Mouse (Mus musculus): ENCODE measurements around the gene Proser3. TPM values are rescaled to one million over a fixed set of nuclear protein-coding genes. Genes with fewer than 3 reads are reported as not detected.

Proser3 gene
- total RNA-seq, 2 experiments from 2014 or later, result 10.1 to 10.4 TPM

DNA sequence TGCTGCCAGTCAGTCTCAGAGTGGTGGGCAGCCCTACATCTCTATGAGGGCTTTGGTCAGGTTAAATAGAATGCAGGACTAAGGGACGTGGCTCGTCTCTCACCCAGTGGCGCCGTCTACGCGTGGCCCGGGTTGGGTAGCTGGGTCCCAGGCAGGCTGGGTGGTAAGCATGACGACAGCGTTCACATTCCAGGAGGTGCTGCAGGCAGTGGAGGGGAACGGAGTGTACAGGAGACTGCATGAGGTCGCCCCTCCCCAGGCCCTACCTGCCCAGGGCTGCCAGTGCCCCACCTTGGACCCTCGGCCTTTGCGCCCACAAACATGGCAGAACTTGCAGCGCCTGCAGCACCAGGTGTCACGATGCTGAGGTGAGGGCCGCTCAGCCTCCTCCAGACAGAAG, 29.4 kb upstream of the Proser3 start:
- no peak for DNase-seq (ENCODE audit: low spot score in 2 of 2)

DNA sequence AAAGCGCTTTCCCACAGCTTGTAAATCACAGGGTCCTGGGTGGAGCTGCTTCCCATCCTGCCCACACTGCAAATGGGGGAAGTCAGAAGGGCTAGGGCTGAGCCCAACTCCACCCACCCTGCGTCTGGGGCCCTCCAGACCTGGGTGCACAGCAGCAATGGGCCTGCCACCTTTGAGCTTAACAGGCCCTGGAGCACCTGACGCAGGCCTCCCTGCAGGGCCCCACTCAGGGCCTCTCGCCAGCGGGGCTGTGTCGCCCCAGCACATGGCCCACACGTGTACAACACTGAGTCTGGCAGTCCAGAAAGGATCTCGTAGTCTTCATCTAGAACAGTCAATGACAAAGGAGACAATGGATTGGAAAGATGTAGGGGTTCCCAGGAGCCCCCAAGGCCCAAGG, 27.9 kb upstream of the Proser3 start:
- no peak for DNase-seq (ENCODE audit: low spot score in 2 of 2)

- DNase-seq (ENCODE audit: low spot score in 2 of 2), result peak in 1 of 2 experiments; percentile 53
Measured at GRCm38 (mm10) chr7:30572969-30573368, 20.9 kb upstream of the Proser3 start.

- no peak for DNase-seq (ENCODE audit: low spot score in 2 of 2)
Measured at GRCm38 (mm10) chr7:30572389-30572788, 20.3 kb upstream of the Proser3 start.

- no peak for DNase-seq (ENCODE audit: low spot score in 2 of 2)
Measured at GRCm38 (mm10) chr7:30567555-30567954, 15.5 kb upstream of the Proser3 start.

DNA sequence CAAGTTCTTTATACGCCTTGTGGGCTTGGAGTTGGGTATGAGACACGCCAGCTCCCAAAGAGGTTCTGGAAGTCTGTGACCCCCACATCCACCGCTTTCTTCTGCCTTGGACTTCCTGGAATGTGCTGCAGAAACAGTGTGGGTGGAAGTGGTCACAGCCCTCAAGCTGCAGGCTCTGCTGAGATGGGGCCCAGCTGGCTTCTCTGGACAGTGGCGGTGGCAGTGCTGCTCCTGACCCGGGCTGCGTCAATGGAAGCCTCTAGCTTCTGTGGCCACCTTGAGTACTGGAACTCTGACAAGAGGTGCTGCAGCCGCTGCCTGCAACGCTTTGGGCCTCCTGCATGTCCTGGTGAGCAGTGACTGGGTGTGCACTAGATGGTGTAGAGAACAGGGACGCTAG, 13.9 kb upstream of the Proser3 start:
- no peak for DNase-seq (ENCODE audit: low spot score in 2 of 2)

DNA sequence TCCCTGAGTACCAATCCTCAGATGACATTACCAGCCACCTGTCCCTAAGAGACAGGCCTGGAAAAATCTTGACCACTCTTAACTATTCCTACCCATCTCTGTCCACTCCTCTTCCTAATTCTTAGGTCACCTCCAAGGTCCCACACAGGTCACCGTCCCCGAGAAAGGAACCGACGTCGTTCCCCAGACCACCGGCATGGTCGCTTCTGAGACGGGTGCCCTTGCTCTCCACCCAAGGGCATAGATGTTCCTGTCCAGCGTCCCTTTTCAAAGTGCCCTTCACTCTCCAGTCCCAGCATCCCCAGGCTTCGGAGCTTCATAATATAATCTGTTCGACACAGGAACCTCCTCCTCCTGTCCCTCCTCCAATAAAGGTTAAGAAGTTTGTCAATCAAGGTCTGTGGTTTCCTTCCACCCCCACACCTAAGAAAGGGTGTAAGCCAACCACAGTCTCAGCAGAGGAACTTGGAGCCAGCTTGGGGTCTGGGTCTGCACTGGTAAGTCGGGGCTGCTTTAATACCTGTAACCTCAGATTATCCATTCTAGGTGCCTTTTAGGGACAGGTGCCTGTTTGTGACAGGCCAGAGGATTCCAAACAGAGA, 13.0 kb upstream of the Proser3 start, which contains the start of gene Igflr1:
TSS of gene Igflr1 (plus strand) at position 458 of the 602 bp plus-strand sequence.
- DNase-seq (ENCODE audit: low spot score in 2 of 2), result no peak

GRCm38 (mm10) chr7:30563906-30564280, 11.8 kb upstream of the Proser3 start:
- no peak for DNase-seq (ENCODE audit: low spot score in 2 of 2)

DNA sequence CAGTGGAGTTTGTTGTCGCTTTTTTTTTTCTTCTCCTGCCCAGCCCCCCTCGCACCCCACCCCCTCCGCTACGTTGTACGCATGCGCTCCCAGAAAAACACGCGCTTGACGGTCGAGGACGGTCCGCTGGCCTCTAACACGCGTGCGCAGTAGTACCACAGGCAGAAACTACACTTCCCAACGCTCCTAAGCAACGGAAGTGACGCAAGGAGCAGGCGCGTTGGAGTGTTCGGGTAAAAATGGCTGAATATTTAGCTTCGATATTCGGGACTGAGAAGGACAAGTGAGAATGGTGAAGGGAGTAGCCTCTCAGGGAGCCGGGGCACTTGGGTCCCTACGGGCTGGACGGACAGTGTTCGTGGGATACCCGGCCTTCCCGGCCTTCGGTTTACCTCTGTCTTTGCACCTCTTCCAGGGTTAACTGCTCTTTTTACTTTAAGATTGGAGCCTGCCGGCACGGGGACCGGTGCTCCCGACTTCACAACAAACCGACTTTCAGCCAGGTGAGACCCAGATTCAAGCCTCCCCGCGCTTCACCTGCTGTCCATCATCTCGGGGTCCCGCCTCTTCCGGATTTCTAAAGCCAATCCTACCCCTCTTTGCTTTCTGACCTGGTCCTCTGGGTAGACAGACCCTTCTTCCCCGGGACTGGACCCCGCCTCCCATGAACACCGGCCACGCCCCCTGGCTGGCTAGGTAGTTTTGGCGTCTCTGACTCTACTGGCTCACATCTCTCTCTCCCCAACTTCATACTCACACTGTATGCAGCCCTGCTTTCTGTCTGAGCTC, 11.2 kb upstream of the Proser3 start, which contains the start of the genes U2af1l4, Gm49396 and Psenen:
TSS of gene U2af1l4 (plus strand) at position 185 of the 789 bp plus-strand sequence.
TSS of gene Gm49396 (plus strand) at position 228 of the 789 bp plus-strand sequence.
TSS of gene Psenen (minus strand) at position 511 of the 789 bp plus-strand sequence.
- DNase-seq (ENCODE audit: low spot score in 2 of 2), result peak; percentile 89 to 96

DNA sequence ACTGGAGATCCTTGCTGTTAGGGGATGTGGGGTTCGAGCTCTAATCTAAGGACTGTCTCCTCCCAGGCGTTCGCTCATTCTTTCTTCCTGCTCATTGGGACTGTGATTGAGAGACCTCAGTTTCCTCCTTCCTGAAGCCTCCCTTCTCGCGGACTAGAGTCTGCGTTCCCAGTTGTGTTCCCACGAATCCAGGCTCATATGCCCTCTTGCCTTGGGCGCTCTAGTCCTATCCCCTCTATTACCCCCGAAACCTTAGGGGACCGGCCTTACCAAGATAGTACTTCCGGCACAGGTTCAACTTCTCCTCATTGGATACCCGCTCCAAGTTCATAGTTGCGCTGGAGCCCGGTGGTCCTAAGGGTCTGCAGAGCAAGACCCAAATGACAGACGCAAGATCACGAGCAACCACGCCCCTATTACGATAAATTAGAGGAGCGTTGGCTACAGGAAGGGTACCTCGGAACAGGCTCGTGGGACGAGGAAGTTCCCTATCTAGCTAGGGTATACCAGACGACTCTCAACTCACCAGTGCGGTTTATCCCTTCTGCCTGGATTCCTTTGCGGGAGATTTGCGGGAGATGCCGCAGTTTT, 10.5 kb upstream of the Proser3 start:
- no peak for DNase-seq (ENCODE audit: low spot score in 2 of 2)

DNA sequence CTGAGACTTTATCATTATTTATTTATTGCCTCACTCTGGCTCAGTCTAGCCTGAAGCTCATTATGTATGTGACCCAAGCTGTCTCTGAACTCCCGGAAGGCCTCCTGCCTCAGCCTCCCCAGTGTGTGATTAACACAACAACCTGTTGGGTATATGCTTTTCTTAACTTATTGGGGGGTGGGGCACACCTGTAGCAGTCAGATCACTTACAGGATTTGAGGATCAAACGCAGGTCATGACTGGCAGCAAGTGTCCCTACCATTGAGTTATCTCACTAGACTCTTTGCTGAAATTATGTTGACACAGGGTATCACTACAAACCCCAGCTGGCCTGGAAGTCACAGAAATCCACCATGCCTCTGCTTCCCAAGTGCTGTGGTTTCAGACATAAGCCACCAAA, 8.2 kb upstream of the Proser3 start:
- DNase-seq (ENCODE audit: low spot score in 2 of 2), result no peak

DNA sequence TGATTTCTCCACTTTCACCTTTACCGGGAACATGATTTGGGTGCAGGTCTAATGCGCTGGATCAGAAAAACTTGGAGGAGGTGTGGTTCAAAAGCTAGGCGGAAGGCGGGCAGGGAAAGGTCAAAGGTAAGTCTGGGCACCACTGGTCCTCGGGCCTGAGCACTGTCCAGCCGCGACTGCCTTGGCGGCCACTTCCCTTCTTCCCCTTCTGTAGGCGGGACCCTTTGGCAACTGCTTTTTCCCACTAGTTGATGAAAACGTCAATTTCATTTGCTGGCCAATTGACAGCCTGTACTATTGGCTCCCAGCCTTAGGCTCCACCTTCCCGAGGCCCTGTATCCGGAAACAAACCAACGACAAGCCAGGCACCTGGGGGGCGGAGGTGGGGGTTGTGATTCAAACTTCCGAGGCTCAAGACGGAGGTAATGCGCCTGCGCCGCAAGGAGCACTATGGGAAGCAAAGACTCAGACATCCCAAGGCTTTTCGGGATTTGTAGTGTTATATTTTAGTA, 7.4 kb upstream of the Proser3 start, which contains the start of gene Lin37:
TSS of gene Lin37 (minus strand) at position 396 of the 512 bp plus-strand sequence.
- DNase-seq (ENCODE audit: low spot score in 2 of 2), result peak; percentile 79 to 95

DNA sequence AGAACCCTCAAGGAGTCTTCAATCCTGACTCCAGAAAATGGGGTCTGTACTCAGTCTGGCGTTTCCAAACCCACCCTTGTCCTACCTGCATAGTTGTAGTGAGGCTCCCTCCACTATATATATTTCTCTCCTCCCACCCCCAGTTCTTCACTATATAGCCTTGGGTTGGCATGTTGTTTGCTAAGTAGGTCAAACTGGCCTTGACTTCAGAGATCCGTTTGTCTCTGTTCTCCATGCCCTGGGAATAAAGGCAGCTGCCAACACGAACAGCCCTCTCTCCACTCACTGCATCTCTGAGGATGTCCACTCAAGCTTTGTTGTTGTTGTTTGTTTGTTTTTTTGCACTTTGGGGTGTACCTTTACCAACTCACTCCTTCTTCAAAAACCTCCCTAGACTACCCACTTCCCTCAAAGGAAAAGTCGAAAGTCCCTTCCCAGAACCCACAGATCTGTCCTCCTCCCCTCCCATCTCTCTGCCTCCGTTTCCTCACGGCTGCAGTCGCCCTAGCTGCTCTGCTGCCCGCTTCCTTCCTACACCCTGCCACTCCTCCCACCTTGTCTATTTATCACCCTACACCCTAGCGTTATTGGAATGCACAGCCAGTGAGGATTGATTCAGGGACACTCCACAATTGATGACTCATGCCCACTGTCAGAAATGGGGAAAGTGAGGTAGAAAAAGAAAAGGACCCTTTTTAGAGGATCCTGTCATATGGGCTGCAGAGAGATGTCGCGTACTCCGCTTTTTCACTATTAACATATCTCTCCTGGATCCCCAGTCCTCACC, 6.8 kb upstream of the Proser3 start:
- DNase-seq (ENCODE audit: low spot score in 2 of 2), result no peak

DNA sequence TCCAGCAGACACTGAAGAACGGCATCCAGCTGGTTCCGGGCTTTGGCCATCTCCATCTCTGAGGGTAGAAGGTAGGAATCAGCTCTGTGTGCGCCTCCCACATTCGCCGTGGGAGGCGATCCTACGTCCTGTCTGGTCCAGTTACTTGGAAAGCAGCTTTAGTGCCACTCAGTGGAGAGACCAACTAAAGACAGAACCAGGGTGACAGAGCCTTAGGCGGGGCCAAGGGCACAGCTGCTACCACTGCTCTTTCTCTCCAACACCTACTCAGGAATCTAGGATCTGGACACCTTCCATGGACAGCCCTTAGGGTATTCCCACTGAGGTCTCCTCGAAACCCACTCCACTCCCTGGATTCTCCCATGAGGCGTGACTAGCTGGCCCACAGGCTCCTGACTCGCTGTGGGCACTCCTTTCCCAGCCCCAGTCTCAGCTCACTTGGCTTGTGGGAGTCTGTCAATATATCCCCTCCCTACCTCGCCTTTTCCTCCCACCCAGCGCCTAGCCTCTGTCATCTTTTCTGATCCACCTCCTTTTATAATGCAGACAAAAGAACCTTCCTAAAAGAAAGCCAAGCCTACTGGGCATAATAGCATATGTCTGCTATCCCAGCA, 5.9 kb upstream of the Proser3 start:
- DNase-seq (ENCODE audit: low spot score in 2 of 2), result no peak

GRCm38 (mm10) chr7:30556894-30557536, 4.9 kb upstream of the Proser3 start:
- DNase-seq (ENCODE audit: low spot score in 2 of 2), result no peak

- DNase-seq (ENCODE audit: low spot score in 2 of 2), result no peak
Measured at GRCm38 (mm10) chr7:30553810-30554584, 1.9 kb upstream of the Proser3 start.

DNA sequence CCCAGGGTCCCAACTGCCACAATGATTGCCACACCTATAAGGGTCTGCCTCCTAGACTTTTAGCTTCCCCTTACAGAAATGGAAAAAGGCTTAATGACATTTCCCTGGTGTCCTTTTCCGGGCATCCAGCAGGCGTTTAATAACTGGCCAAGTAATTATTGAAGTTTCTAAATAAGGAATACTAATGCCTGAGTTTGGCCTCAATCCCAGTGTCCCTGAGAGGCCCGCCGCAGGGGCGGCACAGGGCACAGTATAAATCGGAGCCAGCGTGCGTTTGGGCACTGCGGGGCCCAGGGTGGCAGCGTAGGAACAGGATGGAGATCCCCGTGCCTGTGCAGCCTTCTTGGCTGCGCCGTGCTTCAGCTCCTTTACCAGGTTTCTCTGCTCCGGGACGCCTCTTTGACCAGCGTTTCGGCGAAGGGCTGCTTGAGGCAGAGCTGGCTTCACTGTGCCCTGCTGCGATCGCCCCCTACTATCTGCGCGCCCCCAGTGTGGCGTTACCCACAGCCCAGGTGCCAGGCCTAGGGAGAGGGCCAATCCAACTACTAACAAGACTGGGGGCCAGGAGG, 1.0 kb upstream of the Proser3 start:
- peak in 1 of 2 experiments; percentile 54 for DNase-seq (ENCODE audit: low spot score in 2 of 2)

DNA sequence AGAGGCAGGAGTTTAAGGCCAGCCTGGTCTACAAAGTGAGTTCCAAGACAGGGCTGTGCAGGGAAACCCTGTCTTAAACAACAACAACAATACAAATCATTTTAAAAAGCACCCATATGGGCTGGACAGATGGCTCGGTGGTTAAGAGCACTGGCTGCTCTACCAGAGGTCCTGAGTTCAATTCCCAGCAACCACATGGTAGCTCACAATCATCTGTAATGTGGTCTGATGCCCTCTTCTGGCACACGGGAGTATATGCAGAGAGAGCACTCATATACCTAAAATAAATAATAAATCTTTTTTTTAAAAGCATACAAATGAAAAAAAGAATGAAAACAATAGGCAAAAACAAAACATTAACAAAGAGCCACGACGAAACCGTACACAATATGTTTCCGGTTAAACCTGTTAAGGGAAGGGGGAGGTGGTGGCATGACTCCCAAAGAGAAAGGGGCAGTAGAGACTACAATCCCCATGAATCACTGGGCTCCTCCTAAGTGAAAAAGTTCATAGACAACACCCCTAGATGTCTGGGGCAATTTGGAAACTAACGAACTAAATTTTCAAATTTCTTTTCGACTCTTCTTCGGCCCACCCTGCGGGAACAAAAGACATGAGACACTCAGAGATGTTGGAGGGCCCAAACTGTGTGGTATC, 526 bp downstream of the Proser3 start:
- DNase-seq (ENCODE audit: low spot score in 2 of 2), result no peak
